Comparison of ENCODE assay signal across 8 mouse cellular contexts in genomic region chr10:82763840-82764631, GRCm38 (mm10). TPM values are rescaled to one million over a fixed set of nuclear protein-coding genes. Genes with fewer than 3 reads are reported as not detected.
DNase-seq lines count a peak whose midpoint lies in the region; ATAC-seq and TF ChIP-seq lines count a peak whose summit lies in the region.

Nfyb (minus strand) TSS chr10:82764144.

- H3K4me1 ChIP-seq in cortical plate, adult 2 months (ENCODE audit: control insufficient read depth, insufficient read depth, low read length), result peaks cover 7% of the 10 kb centered on the region
- H3K4me1 ChIP-seq in megakaryocyte, embryonic 14.5 days, result peaks cover 47% of the 10 kb centered on the region

- DNase-seq in gastrocnemius, adult 8-10 months (ENCODE audit: low spot score in 2 of 2), result peak; percentile 95 to 96
- DNase-seq in hindlimb bud, embryonic 11.5 days (ENCODE audit: extremely low spot score, low read depth, low spot score), result peak; percentile 88
- peak; percentile 87 to 97 for DNase-seq in left cerebral cortex, adult 8-10 months (ENCODE audit: low spot score in 2 of 2)
- DNase-seq in right cerebral cortex, postnatal 10 days (ENCODE audit: low spot score in 2 of 2), result peak; percentile 98 to 99
- DNase-seq in urinary bladder, postnatal 25 days (ENCODE audit: low spot score), result peak; percentile 96

- no peak for TF ChIP-seq CTCF in cortical plate, adult 2 months (IDR thresholded peaks at IDR 0.05; ENCODE audit: extremely low read depth, insufficient read depth, low read length)

- ATAC-seq in activated CD4-positive, CD25-positive, alpha-beta regulatory T cell, adult 4 months, result peak; percentile 96

- H3K27me3 ChIP-seq in megakaryocyte, embryonic 14.5 days (replicated peaks), result peaks cover 2% of the 10 kb centered on the region

- TF ChIP-seq POLR2A in cortical plate, adult 2 months (IDR thresholded peaks at IDR 0.05; ENCODE audit: extremely low read depth, insufficient read depth, low read length), result peak; percentile 94

- peak within 1 kb of the TSS; percentile 94 for H3K27ac ChIP-seq in cortical plate, adult 2 months (ENCODE audit: insufficient read depth, low read length)

- peaks cover 26% of the 10 kb centered on the region for H3K36me3 ChIP-seq in megakaryocyte, embryonic 14.5 days (replicated peaks; ENCODE audit: low read length)

- no peaks in the 10 kb centered on the region for H3K9me3 ChIP-seq in megakaryocyte, embryonic 14.5 days

- peak within 1 kb of the TSS; percentile 94 for H3K4me3 ChIP-seq in cortical plate, adult 2 months (ENCODE audit: insufficient read depth, low read length)
- peak within 1 kb of the TSS; percentile 93 for H3K4me3 ChIP-seq in megakaryocyte, embryonic 14.5 days (replicated peaks)

RNA-seq across cellular contexts. Expression of gene Nfyb, which starts in this region (rescaled TPM):
- 10 to 100 TPM; 78.3 to 81.3 TPM for polyA plus RNA-seq in activated CD4-positive, CD25-positive, alpha-beta regulatory T cell, adult 4 months (2017; shearing (Covaris generic))
- polyA plus RNA-seq in cortical plate, adult 2 months (2012; rRNA removed), result 54.6 and 60.5 TPM in 2 replicates
- 10 to 100 TPM; 31.3 to 42.5 (median 39.8) TPM for total RNA-seq in gastrocnemius, adult 8-10 months (2022)
- total RNA-seq in left cerebral cortex, adult 8-10 months (2022), result 10 to 100 TPM; 54.2 to 67.2 (median 64.8) TPM
- 9.1 and 45.1 TPM in 2 replicates for polyA plus RNA-seq in megakaryocyte, embryonic 14.5 days (2012; ENCODE audit: insufficient read depth, low replicate concordance)

Comparison
In these comparisons a context has a peak if more than half of its experiments do, and no peak if none do; other contexts are left out.
1. Peak in every context shown above with its lines: DNase-seq, ATAC-seq, H3K4me3 ChIP-seq and H3K27ac ChIP-seq.